ENCODE assay signal across 15 mouse cellular contexts in genomic region chr7:73586717-73587116, GRCm38 (mm10). TPM values are rescaled to one million over a fixed set of nuclear protein-coding genes. Genes with fewer than 3 reads are reported as not detected.
A peak's percentile ranks its signal among the peaks of the same experiment; 100 is the strongest.
DNase-seq lines count a peak whose midpoint lies in the region; ATAC-seq and TF ChIP-seq lines count a peak whose summit lies in the region.
"Had no signal": no experiment of that assay in that cellular context is flagged by ENCODE, and none has a peak within 500 bp of the region (broad histone marks: within the 10 kb centered on the region; RNA-seq: fewer than 3 reads in every experiment).

No protein-coding gene starts in this region.

- H3K27ac ChIP-seq in heart, embryonic 15.5 days = peak overlapping the region; percentile 69
- peak overlapping the region; percentile 13 for H3K27ac ChIP-seq in CH12.LX (ENCODE audit: insufficient read depth, low read depth)
- peak overlapping the region; percentile 41 for H3K27ac ChIP-seq in cortical plate, adult 2 months (ENCODE audit: insufficient read depth, low read length)
- H3K27ac ChIP-seq in olfactory bulb, adult 2 months (ENCODE audit: insufficient read depth, low read depth, low read length) = peak overlapping the region; percentile 98
- no peak overlapping the region for H3K27ac ChIP-seq in hindbrain, embryonic 10.5 days
- H3K27ac ChIP-seq: midbrain, embryonic 12.5 days had no signal

- DNase-seq in heart, adult 8-10 months (ENCODE audit: low spot score) = no peak
- no peak for DNase-seq in CH12.LX (ENCODE audit: extremely low read depth)
- DNase-seq in kidney, postnatal 14 days = no peak
- DNase-seq in hindbrain, embryonic 10.5 days (ENCODE audit: low spot score) = no peak
- DNase-seq: cerebellum, adult 9-11 months; heart, adult 11 months; heart, postnatal 36 days; kidney, adult 18-20 months; liver; lung, postnatal 36 days; thymus, postnatal 36 days had no signal

- no peak overlapping the region for H3K9ac ChIP-seq in heart, embryonic 15.5 days
- no peak overlapping the region for H3K9ac ChIP-seq in CH12.LX (ENCODE audit: insufficient read depth, low read depth)
- H3K9ac ChIP-seq: midbrain, embryonic 12.5 days had no signal

- no peaks in the 10 kb centered on the region for H3K27me3 ChIP-seq in heart, embryonic 15.5 days
- H3K27me3 ChIP-seq in CH12.LX (replicated peaks) = no peaks in the 10 kb centered on the region
- H3K27me3 ChIP-seq in hindbrain, embryonic 10.5 days (ENCODE audit: insufficient read depth, poor library complexity, severe bottlenecking) = no peaks in the 10 kb centered on the region; the same call in 1 of the 2 replicates

- ATAC-seq in heart, embryonic 15.5 days (replicated peaks; ENCODE audit: insufficient number of reproducible peaks, insufficient read depth, low FRiP score, low read depth) = no peak

- no peaks in the 10 kb centered on the region for H3K9me3 ChIP-seq in heart, embryonic 15.5 days (replicated peaks)
- no peaks in the 10 kb centered on the region for H3K9me3 ChIP-seq in CH12.LX (replicated peaks; ENCODE audit: low read length)
- H3K9me3 ChIP-seq in hindbrain, embryonic 10.5 days = no peaks in the 10 kb centered on the region
- H3K9me3 ChIP-seq: midbrain, embryonic 12.5 days had no signal

- 76% methylated on average over 6 of the region's 6 CpGs for WGBS in heart, embryonic 15.5 days
- 44% methylated on average over 6 of the region's 6 CpGs for WGBS in olfactory bulb, adult 2 months
- WGBS in hindbrain, embryonic 10.5 days = 94% methylated on average over 6 of the region's 6 CpGs

- H3K4me3 ChIP-seq in heart, embryonic 15.5 days = no peak overlapping the region
- no peak overlapping the region for H3K4me3 ChIP-seq in CH12.LX (replicated peaks in 1 of 3; ENCODE audit: low read depth in 2 of 3, low read length in 2 of 3, poor library complexity in 1 of 3)
- no peak overlapping the region for H3K4me3 ChIP-seq in cortical plate, adult 2 months (ENCODE audit: insufficient read depth, low read length)
- H3K4me3 ChIP-seq in olfactory bulb, adult 2 months (ENCODE audit: insufficient read depth, low read depth, low read length) = 0 out of 2 replicates have a peak overlapping the region, but pooled peaks have one; percentile 9
- no peak overlapping the region for H3K4me3 ChIP-seq in hindbrain, embryonic 10.5 days
- H3K4me3 ChIP-seq: midbrain, embryonic 12.5 days had no signal

- TF ChIP-seq CTCF in CH12.LX (conservative IDR thresholded peaks at IDR 0.05 in 1 of 2, IDR thresholded peaks at IDR 0.05 in 1 of 2; ENCODE audit: low read depth in 2 of 2, low read length in 2 of 2) = no peak
- no peak for TF ChIP-seq CTCF in cortical plate, adult 2 months (IDR thresholded peaks at IDR 0.05; ENCODE audit: extremely low read depth, insufficient read depth, low read length)
- no peak for TF ChIP-seq CTCF in olfactory bulb, adult 2 months (IDR thresholded peaks at IDR 0.05; ENCODE audit: insufficient read depth, low read depth, low read length)

- dilution Hi-C loops in CH12.LX (cut with MboI; ENCODE audit: extremely low pct_ligation_motif_present, extremely low pct_unique_long_range_greater_than_20kb, low sequenced_read_pairs) = no loop called here

- no peak for TF ChIP-seq POLR2A in CH12.LX (IDR thresholded peaks at IDR 0.05; ENCODE audit: low read depth, low read length)
- peak; percentile 52; the same call in 1 of the 2 replicates for TF ChIP-seq POLR2A in cortical plate, adult 2 months (IDR thresholded peaks at IDR 0.05; ENCODE audit: extremely low read depth, insufficient read depth, low read length)
- TF ChIP-seq POLR2A in olfactory bulb, adult 2 months (IDR thresholded peaks at IDR 0.05; ENCODE audit: insufficient read depth, low read depth, low read length) = no peak

- H3K36me3 ChIP-seq in heart, embryonic 15.5 days = no peaks in the 10 kb centered on the region
- H3K36me3 ChIP-seq in CH12.LX (replicated peaks in 1 of 2; ENCODE audit: control insufficient read depth in 1 of 2, insufficient read depth in 1 of 2, low read length in 1 of 2) = no peaks in the 10 kb centered on the region
- no peaks in the 10 kb centered on the region for H3K36me3 ChIP-seq in hindbrain, embryonic 10.5 days
- H3K36me3 ChIP-seq: midbrain, embryonic 12.5 days had no signal

- no peak for TF ChIP-seq EP300 in CH12.LX (IDR thresholded peaks at IDR 0.05; ENCODE audit: low read length)

- no peak overlapping the region for H3K4me2 ChIP-seq in heart, embryonic 15.5 days
- H3K4me2 ChIP-seq in CH12.LX (ENCODE audit: insufficient read depth, low read depth, poor library complexity, severe bottlenecking) = no peak overlapping the region
- H3K4me2 ChIP-seq: midbrain, embryonic 12.5 days had no signal

- no peak for TF ChIP-seq RAD21 in CH12.LX (IDR thresholded peaks at IDR 0.05; ENCODE audit: low read depth, low read length)

- H3K79me2 ChIP-seq in CH12.LX (replicated peaks; ENCODE audit: control insufficient read depth, extremely low read depth, insufficient read depth, poor library complexity, severe bottlenecking) = no peaks in the 10 kb centered on the region

- in situ Hi-C loops in CH12.LX (cut with MboI; ENCODE audit: low pct_ligation_motif_present, low pct_unique_long_range_greater_than_20kb, low sequenced_read_pairs) = no loop called here

- H3K4me1 ChIP-seq in heart, embryonic 15.5 days (replicated peaks) = peaks cover 48% of the 10 kb centered on the region
- H3K4me1 ChIP-seq in CH12.LX (ENCODE audit: control insufficient read depth in 1 of 2, insufficient read depth in 2 of 2) = peaks cover 22 to 58% of the 10 kb centered on the region in 2 experiments
- peaks cover 10% of the 10 kb centered on the region for H3K4me1 ChIP-seq in cortical plate, adult 2 months (ENCODE audit: control insufficient read depth, insufficient read depth, low read length)
- H3K4me1 ChIP-seq in olfactory bulb, adult 2 months (ENCODE audit: control insufficient read depth, insufficient read depth, low read length) = peaks cover 35% of the 10 kb centered on the region
- H3K4me1 ChIP-seq in hindbrain, embryonic 10.5 days (replicated peaks) = peaks cover 43% of the 10 kb centered on the region

TF ChIP-seq in CH12.LX, 34 proteins besides CTCF, POLR2A, EP300 and RAD21:
- TF ChIP-seq HCFC1 (IDR thresholded peaks at IDR 0.05; ENCODE audit: low read depth, low read length) (no peak), MYC (IDR thresholded peaks at IDR 0.05; ENCODE audit: low read depth, low read length) (no peak), KAT2A (IDR thresholded peaks at IDR 0.05; ENCODE audit: insufficient replicate concordance, low read length) (no peak), IRF4 (IDR thresholded peaks at IDR 0.05; ENCODE audit: low read depth, low read length) (no peak), NELFE (IDR thresholded peaks at IDR 0.05; ENCODE audit: low read depth, low read length) (no peak), E2F4 (IDR thresholded peaks at IDR 0.05; ENCODE audit: insufficient replicate concordance, low read depth, low read length) (no peak), TBP (conservative IDR thresholded peaks at IDR 0.05; ENCODE audit: low read depth, low read length) (no peak), ZNF384 (IDR thresholded peaks at IDR 0.05; ENCODE audit: low read depth, low read length) (no peak), ETS1 (conservative IDR thresholded peaks at IDR 0.05; ENCODE audit: low read depth, low read length) (no peak), JUN (IDR thresholded peaks at IDR 0.05; ENCODE audit: insufficient read depth, low read depth, low read length) (no peak), MAX (IDR thresholded peaks at IDR 0.05; ENCODE audit: low read length) (no peak), SMC3 (IDR thresholded peaks at IDR 0.05; ENCODE audit: low read depth, low read length) (no peak)
TF ChIP-seq in CH12.LX: peak in this region for 0.

RNA-seq across cellular contexts. Expression of gene Chd2, which starts 45.1 kb away (rescaled TPM):
- polyA plus RNA-seq in heart, embryonic 15.5 days (2015; fragmentation: Nextera tagmentation; extraction: Ambion mirVana) = 41.2 and 42.9 TPM in 2 replicates
- 10 to 100 TPM; 37.2 to 45.8 (median 39.8) TPM for total RNA-seq in heart, adult 8-10 months (2022)
- total RNA-seq in CH12.LX (2012; rRNA removed) (21.4 and 30.9 TPM in 2 replicates), CH12.LX (2014; rRNA removed) (18.2 and 23.2 TPM in 2 replicates)
- polyA plus RNA-seq in CH12.LX (2012; ENCODE audit: insufficient read length, low read depth) = 39.3 and 42.8 TPM in 2 replicates
- 31.6 and 33.5 TPM in 2 replicates for polyA plus RNA-seq in cortical plate, adult 2 months (2012; rRNA removed)
- 211 and 544 TPM in 2 replicates for polyA plus RNA-seq in olfactory bulb, adult 2 months (2012; ENCODE audit: insufficient read depth, insufficient read length, low replicate concordance, missing spikeins)
- 37.1 and 38.9 TPM in 2 replicates for polyA plus RNA-seq in hindbrain, embryonic 10.5 days (2016; fragmentation: Nextera tagmentation; extraction: Ambion mirVana)
